Mouse (Mus musculus) liver, adult 2 months (tissue): ENCODE data around the gene Farsb. TPM values are rescaled to one million over a fixed set of nuclear protein-coding genes. Genes with fewer than 3 reads are reported as not detected.

Experiments
- DNase-seq: peaks from one replicate; pipeline ENCODE4 v3.0.0-alpha.2; 2011; ENCODE audit warnings: low read depth, low spot score; ENCODE audit errors: extremely low read depth
- H3K27ac ChIP-seq: fragments of 200-500 bp; replicated peaks from 2 replicates; pipeline ENCODE4 v1.5.1; 2012; ENCODE audit warnings: low read depth, mild to moderate bottlenecking, control low read depth, inconsistent platforms, low read length; ENCODE audit not compliant: insufficient read depth
- H3K27me3 ChIP-seq: fragments of 200-500 bp; 2 replicates; pipeline ENCODE4 v1.6.1; 2012; ENCODE audit warnings: mild to moderate bottlenecking, moderate library complexity, low read length, inconsistent platforms; ENCODE audit not compliant: control insufficient read depth, insufficient read depth
- H3K36me3 ChIP-seq: fragments of 200-500 bp; 2 replicates; pipeline ENCODE4 v1.6.1; 2012; ENCODE audit warnings: low read length, inconsistent platforms; ENCODE audit not compliant: control insufficient read depth, insufficient read depth
- H3K4me1 ChIP-seq: fragments of 200-500 bp; 2 replicates; pipeline ENCODE4 v1.6.1; 2011; ENCODE audit warnings: low read length; ENCODE audit not compliant: control insufficient read depth, insufficient read depth
- H3K4me3 ChIP-seq: fragments of 200-500 bp; 2 replicates; pipeline ENCODE4 v1.5.1; 2011; ENCODE audit warnings: low read depth, mild to moderate bottlenecking, control low read depth, low read length, moderate library complexity; ENCODE audit not compliant: insufficient read depth
- H3K79me2 ChIP-seq: fragments of 200-500 bp; 2 replicates; pipeline ENCODE4 v1.6.1; 2012; ENCODE audit warnings: inconsistent platforms, mild to moderate bottlenecking, low read length, moderate library complexity; ENCODE audit not compliant: control insufficient read depth, insufficient read depth
- H3K9ac ChIP-seq: fragments of 200-500 bp; 2 replicates; pipeline ENCODE4 v1.6.1; 2012; ENCODE audit warnings: low read depth, mild to moderate bottlenecking, control low read depth, inconsistent platforms, low read length
- CTCF ChIP-seq: fragments of 200-500 bp; IDR thresholded peaks from 2 replicates; pipeline ENCODE4 v1.5.1; 2011; ENCODE audit warnings: low read depth, low read length, control low read depth
- POLR2A ChIP-seq: fragments of 200-500 bp; IDR thresholded peaks from 2 replicates; pipeline ENCODE4 v1.6.1; 2011; ENCODE audit warnings: low read length, control low read depth; ENCODE audit not compliant: insufficient read depth; ENCODE audit errors: extremely low read depth
- WGBS: fragments of 180-500 bp; shearing (Covaris S2); methylation state at CpG from one replicate; pipeline ENCODE4 v1.1.7; 2018; 5-methylcytosine and 5-hydroxymethylcytosine counted together
- polyA plus RNA-seq: library from polyadenylated mRNA; depleted of rRNA; stranded (reverse); fragments of >200 nt; gene quantifications from 2 replicates; pipeline ENCODE4 v1.2.3, GENCODE M21; 2012; rRNA removed
- total RNA-seq: library from RNA; depleted of rRNA; stranded (reverse); fragments of >200 nt; gene quantifications from 2 replicates; pipeline ENCODE4 v1.2.3, GENCODE M21; 2014; rRNA removed

Gene Farsb
- total RNA-seq (33.7 and 37.3 TPM in 2 replicates), polyA plus RNA-seq (11.2 and 12.8 TPM in 2 replicates)

DNA sequence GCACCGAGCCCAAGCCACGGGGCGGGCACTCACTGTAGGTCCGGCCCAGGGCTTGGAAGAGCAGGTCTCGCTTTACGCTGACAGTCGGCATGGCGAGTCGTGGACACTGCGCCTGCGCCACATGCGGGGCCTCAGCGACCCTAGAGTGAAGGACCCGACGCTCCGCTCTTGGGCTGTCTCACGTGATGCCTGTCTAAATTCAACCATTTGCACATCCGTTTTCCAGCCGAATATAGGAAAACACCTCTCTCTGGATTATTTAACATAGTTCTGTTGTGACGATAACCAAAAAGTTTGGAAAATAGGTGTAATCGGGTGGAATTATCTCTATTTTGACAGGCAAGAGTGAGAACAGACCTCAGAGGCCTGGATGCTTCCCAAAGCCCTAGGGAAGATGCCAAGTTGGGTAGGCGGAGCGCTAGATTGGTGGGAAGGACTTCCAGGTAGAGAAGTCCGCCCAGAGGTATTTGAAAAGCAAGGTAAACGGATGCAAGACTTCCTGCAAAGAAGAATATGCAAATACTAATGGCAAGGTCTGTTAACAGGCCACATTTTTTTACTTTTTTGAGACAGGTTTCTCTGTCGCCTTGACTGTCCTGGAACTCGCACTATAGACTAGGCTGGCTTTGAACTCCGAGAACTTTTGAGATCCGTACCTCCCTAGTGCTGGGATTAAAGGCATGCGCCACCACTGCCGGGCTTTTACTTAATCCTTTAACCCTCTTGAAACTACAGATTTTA, at the start of gene Farsb:
Farsb (minus strand) TSS at position 146 of the 741 bp plus-strand sequence.
- H3K36me3 ChIP-seq = no peaks in the 10 kb centered on the region
- peak within 1 kb of the TSS; percentile 86 for H3K9ac ChIP-seq
- H3K27me3 ChIP-seq = no peaks in the 10 kb centered on the region
- H3K4me1 ChIP-seq = peaks cover 5% of the 10 kb centered on the region; the same call in 1 of the 2 replicates
- under 1% methylated on average over 31 of the region's 31 CpGs for WGBS
- peaks cover 3% of the 10 kb centered on the region; the same call in 1 of the 2 replicates for H3K79me2 ChIP-seq
- H3K27ac ChIP-seq = peak within 1 kb of the TSS; percentile 69
- TF ChIP-seq CTCF = no peak
- peak; percentile 46; the same call in 1 of the 2 replicates for TF ChIP-seq POLR2A
- peak; percentile 87 for DNase-seq
- peak within 1 kb of the TSS; percentile 75 for H3K4me3 ChIP-seq

- Histone ChIP-seq H3K9ac (no peak overlapping the region), H3K4me1 (peaks cover 3% of the 10 kb centered on the region), H3K27ac (peak overlapping the region; percentile 51), H3K27me3 (no peaks in the 10 kb centered on the region), H3K79me2 (no peaks in the 10 kb centered on the region), H3K36me3 (no peaks in the 10 kb centered on the region), H3K4me3 (no peak overlapping the region)
- WGBS = 31% methylated on average over 5 of the region's 5 CpGs
- peak; percentile 93 for DNase-seq
- TF ChIP-seq POLR2A (no peak), CTCF (no peak)
These were observed 49.7 kb upstream of the Farsb start for GRCm38 (mm10) chr1:78538396-78538795.

DNA sequence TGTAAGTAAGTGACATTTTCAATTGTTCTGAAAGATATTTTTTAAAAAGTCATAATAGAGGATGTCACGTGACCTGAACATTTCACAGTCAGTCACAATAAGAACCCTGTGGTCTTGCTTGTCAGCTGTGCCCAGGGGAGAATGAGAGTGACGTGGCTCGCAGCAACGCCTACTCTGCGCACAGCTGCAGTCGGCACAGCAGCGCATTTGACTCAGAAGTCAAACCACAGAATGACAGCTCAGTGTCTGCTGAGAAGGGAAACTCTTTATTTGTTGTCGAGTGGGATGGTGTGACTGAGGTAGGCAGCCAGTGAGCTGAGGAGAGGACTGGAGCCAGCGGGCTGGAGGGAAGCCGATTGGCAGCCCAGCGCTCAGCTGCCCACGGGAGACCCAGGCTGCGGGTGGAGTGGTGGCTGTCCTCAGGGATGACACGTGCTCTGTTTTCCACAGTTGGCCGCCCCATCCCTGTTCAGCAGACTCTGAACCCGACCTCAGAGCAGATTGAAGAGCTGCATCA, 48.9 kb upstream of the Farsb start:
- H3K27ac ChIP-seq = peak overlapping the region; percentile 55
- H3K79me2 ChIP-seq = no peaks in the 10 kb centered on the region
- no peaks in the 10 kb centered on the region for H3K27me3 ChIP-seq
- WGBS = 16% methylated on average over 16 of the region's 16 CpGs
- peak; percentile 95 for DNase-seq
- H3K36me3 ChIP-seq = no peaks in the 10 kb centered on the region
- H3K9ac ChIP-seq = peak overlapping the region; percentile 45
- H3K4me1 ChIP-seq = peaks cover 3% of the 10 kb centered on the region
- TF ChIP-seq CTCF = no peak
- peak; percentile 72 for TF ChIP-seq POLR2A
- H3K4me3 ChIP-seq = peak overlapping the region; percentile 28

DNA sequence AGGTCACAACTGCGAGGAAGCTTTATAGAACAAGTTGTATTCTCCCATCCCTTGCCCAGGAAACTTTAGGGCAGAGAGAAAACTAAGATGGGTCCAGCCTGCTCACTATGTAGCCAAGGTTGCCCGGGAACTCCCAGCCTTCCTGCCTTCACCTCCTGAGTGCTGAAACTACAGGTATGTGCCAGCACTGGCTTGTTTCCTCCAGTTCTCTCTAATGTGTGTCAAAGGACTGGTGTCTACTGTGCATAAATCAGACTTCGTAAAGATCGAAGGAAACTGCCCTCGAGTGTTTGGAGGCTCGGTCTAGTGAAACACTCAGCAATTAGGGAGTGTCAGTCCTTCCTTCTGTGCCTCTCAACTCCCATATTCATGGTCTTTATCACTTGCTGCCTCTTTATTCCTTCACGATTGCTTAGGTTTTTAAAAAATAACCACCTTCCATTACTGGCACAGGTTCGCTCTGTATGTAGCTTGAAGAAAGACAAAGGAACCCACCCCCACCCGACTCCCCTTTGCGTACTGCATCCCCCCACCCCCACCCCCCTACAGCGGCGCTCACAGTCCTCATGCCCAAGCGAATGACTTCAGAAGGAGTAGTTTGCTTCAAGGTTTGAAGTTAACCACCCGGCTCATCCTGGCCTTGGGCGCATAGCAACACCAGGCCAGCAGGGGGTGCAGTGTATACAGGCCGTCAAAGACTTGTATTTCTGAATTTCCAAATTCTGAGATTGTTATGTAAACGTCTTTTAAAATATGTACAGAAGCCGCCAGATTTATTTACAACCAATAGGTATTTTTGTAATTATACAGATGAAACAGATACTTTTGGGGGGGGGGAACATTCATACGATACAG, 47.8 kb upstream of the Farsb start:
- peak; percentile 91 for TF ChIP-seq CTCF
- no peak for TF ChIP-seq POLR2A
- Histone ChIP-seq H3K36me3 (no peaks in the 10 kb centered on the region), H3K4me3 (no peak overlapping the region; the same call in 1 of the 2 replicates), H3K27ac (no peak overlapping the region), H3K9ac (no peak overlapping the region), H3K27me3 (no peaks in the 10 kb centered on the region), H3K4me1 (peaks cover 3% of the 10 kb centered on the region), H3K79me2 (no peaks in the 10 kb centered on the region)
- peak; percentile 68 for DNase-seq
- 36% methylated on average over 19 of the region's 19 CpGs for WGBS

- H3K4me3 ChIP-seq = no peak overlapping the region
- no peak overlapping the region for H3K9ac ChIP-seq
- no peak for TF ChIP-seq CTCF
- TF ChIP-seq POLR2A = no peak
- H3K27me3 ChIP-seq = no peaks in the 10 kb centered on the region
- no peaks in the 10 kb centered on the region for H3K36me3 ChIP-seq
- no peak overlapping the region for H3K27ac ChIP-seq
- WGBS = 83% methylated on average over 9 of the region's 9 CpGs
- peaks cover 3% of the 10 kb centered on the region for H3K4me1 ChIP-seq
- no peak for DNase-seq
- H3K79me2 ChIP-seq = no peaks in the 10 kb centered on the region
These were observed 45.9 kb upstream of the Farsb start for GRCm38 (mm10) chr1:78534428-78535150.
